Mouse (Mus musculus) cortical plate, adult 2 months (tissue): ENCODE data around the gene Ost4. TPM values are rescaled to one million over a fixed set of nuclear protein-coding genes. Genes with fewer than 3 reads are reported as not detected.
A peak's percentile ranks its signal among the peaks of the same experiment; 100 is the strongest.

Experiments
- H3K27ac ChIP-seq: fragments of 200-500 bp; 2 replicates; pipeline ENCODE4 v1.5.1; 2012; ENCODE audit warnings: low read length, control low read depth, inconsistent platforms; ENCODE audit not compliant: insufficient read depth
- H3K4me1 ChIP-seq: fragments of 200-500 bp; 2 replicates; pipeline ENCODE4 v1.6.1; 2011; ENCODE audit warnings: low read length; ENCODE audit not compliant: control insufficient read depth, insufficient read depth
- H3K4me3 ChIP-seq: fragments of 200-500 bp; 2 replicates; pipeline ENCODE4 v1.5.1; 2011; ENCODE audit warnings: mild to moderate bottlenecking, low read length, control low read depth; ENCODE audit not compliant: insufficient read depth
- CTCF ChIP-seq: fragments of 200-500 bp; IDR thresholded peaks from 2 replicates; pipeline ENCODE4 v1.5.1; 2011; ENCODE audit warnings: mild to moderate bottlenecking, control low read depth, low read length; ENCODE audit not compliant: insufficient read depth; ENCODE audit errors: extremely low read depth
- POLR2A ChIP-seq: fragments of 200-500 bp; IDR thresholded peaks from 2 replicates; pipeline ENCODE4 v1.6.1; 2011; ENCODE audit warnings: mild to moderate bottlenecking, low read length, control low read depth; ENCODE audit not compliant: insufficient read depth; ENCODE audit errors: extremely low read depth
- polyA plus RNA-seq: library from polyadenylated mRNA; depleted of rRNA; stranded (reverse); fragments of >200 nt; gene quantifications from 2 replicates; pipeline ENCODE4 v1.2.3, GENCODE M21; 2012

Ost4 gene
- polyA plus RNA-seq, 1 experiment, result 171 TPM

GRCm38 (mm10) chr5:30879347-30879943 lies 28.1 kb downstream of the Ost4 start:
- no peaks in the 10 kb centered on the region for H3K4me1 ChIP-seq
- no peak for TF ChIP-seq CTCF
- no peak for TF ChIP-seq POLR2A
- no peak overlapping the region for H3K27ac ChIP-seq
- H3K4me3 ChIP-seq, result no peak overlapping the region

- no peak for TF ChIP-seq POLR2A
- TF ChIP-seq CTCF, result no peak
- Histone ChIP-seq H3K27ac (no peak overlapping the region), H3K4me3 (no peak overlapping the region), H3K4me1 (no peaks in the 10 kb centered on the region)
Observed at GRCm38 (mm10) chr5:30878616-30879015, 29.0 kb downstream of the Ost4 start.

GRCm38 (mm10) chr5:30874365-30874764 lies 33.2 kb downstream of the Ost4 start:
- no peaks in the 10 kb centered on the region for H3K4me1 ChIP-seq
- H3K4me3 ChIP-seq, result no peak overlapping the region
- TF ChIP-seq CTCF, result no peak
- TF ChIP-seq POLR2A, result no peak
- H3K27ac ChIP-seq, result no peak overlapping the region

GRCm38 (mm10) chr5:30872574-30872973 lies 35.0 kb downstream of the Ost4 start:
- Histone ChIP-seq H3K4me1 (no peaks in the 10 kb centered on the region), H3K27ac (no peak overlapping the region), H3K4me3 (no peak overlapping the region)
- TF ChIP-seq CTCF (no peak), POLR2A (no peak)

- Histone ChIP-seq H3K27ac (no peak overlapping the region), H3K4me1 (no peaks in the 10 kb centered on the region), H3K4me3 (peak overlapping the region; percentile 91)
- TF ChIP-seq CTCF (no peak), POLR2A (no peak)
Observed at GRCm38 (mm10) chr5:30870131-30870406, 37.5 kb downstream of the Ost4 start.

- Histone ChIP-seq H3K4me3 (peak overlapping the region; percentile 91), H3K27ac (peak overlapping the region; percentile 58), H3K4me1 (no peaks in the 10 kb centered on the region)
- no peak for TF ChIP-seq CTCF
- TF ChIP-seq POLR2A, result peak; percentile 76
Observed at GRCm38 (mm10) chr5:30869405-30870130, 38.0 kb downstream of the Ost4 start.

GRCm38 (mm10) chr5:30868981-30869380 lies 38.6 kb downstream of the Ost4 start:
- Histone ChIP-seq H3K27ac (no peak overlapping the region), H3K4me3 (peak overlapping the region; percentile 91), H3K4me1 (no peaks in the 10 kb centered on the region)
- TF ChIP-seq CTCF, result no peak
- TF ChIP-seq POLR2A, result no peak

GRCm38 (mm10) chr5:30867712-30868111 lies 39.9 kb downstream of the Ost4 start, which contains the start of gene Tmem214:
Gene Tmem214, plus strand, starts transcription at chr5:30868012.
- no peak for TF ChIP-seq POLR2A
- no peak for TF ChIP-seq CTCF
- Histone ChIP-seq H3K4me1 (no peaks in the 10 kb centered on the region), H3K4me3 (no peak within 1 kb of the TSS)

GRCm38 (mm10) chr5:30866871-30867270 lies 40.7 kb downstream of the Ost4 start:
- TF ChIP-seq POLR2A (no peak), CTCF (no peak)
- Histone ChIP-seq H3K27ac (no peak overlapping the region), H3K4me1 (no peaks in the 10 kb centered on the region), H3K4me3 (no peak overlapping the region)

More at GRCm38 (mm10) chr5:30867712-30868111, 39.9 kb downstream of the Ost4 start, which contains the start of gene Tmem214:
- H3K27ac ChIP-seq, result no peak within 1 kb of the TSS

GRCm38 (mm10) chr5:30864322-30864721 lies 43.3 kb downstream of the Ost4 start:
- H3K4me3 ChIP-seq, result no peak overlapping the region
- H3K4me1 ChIP-seq, result no peaks in the 10 kb centered on the region
- no peak for TF ChIP-seq POLR2A
- no peak for TF ChIP-seq CTCF
- no peak overlapping the region for H3K27ac ChIP-seq

GRCm38 (mm10) chr5:30863852-30864251 lies 43.7 kb downstream of the Ost4 start:
- H3K4me3 ChIP-seq, result no peak overlapping the region
- no peak overlapping the region for H3K27ac ChIP-seq
- TF ChIP-seq POLR2A (no peak), CTCF (no peak)
- H3K4me1 ChIP-seq, result 0 out of 2 replicates have a peak, but pooled peaks cover 1% of the 10 kb centered on the region
